Mouse (Mus musculus) neural tube, postnatal 0 days (tissue): ENCODE measurements around the gene Rbck1. TPM values are rescaled to one million over a fixed set of nuclear protein-coding genes. Genes with fewer than 3 reads are reported as not detected.

ENCODE experiments used
- polyA plus RNA-seq: library from polyadenylated mRNA; unstranded; fragments of >200 nt; fragmentation: Nextera tagmentation; extraction: Ambion mirVana; gene quantifications from 2 replicates; pipeline ENCODE4 v1.2.1, GENCODE M21; 2015

The Rbck1 gene
- 68.0 and 87.5 TPM in 2 replicates for polyA plus RNA-seq

GRCm38 (mm10) chr2:152332101-152332825 lies at the start of gene Rbck1:
Rbck1 (minus strand) TSS chr2:152332653.

GRCm38 (mm10) chr2:152376345-152376741 lies 43.9 kb upstream of the Rbck1 start, which contains the start of gene Nrsn2:
Nrsn2 (minus strand) TSS chr2:152376638.

GRCm38 (mm10) chr2:152343329-152344213 lies 11.1 kb upstream of the Rbck1 start, which contains the start of gene Trib3:
Trib3 (minus strand) TSS chr2:152344032.

GRCm38 (mm10) chr2:152293727-152294475 lies 38.6 kb downstream of the Rbck1 start, which contains the start of gene Tbc1d20:
Tbc1d20 (plus strand) TSS chr2:152293828.

Other genes starting within 250 kb of the Rbck1 start
- 34.3 and 34.4 TPM in 2 replicates for gene Srxn1, start 227.1 kb downstream of the Rbck1 start, polyA plus RNA-seq
- gene Tcf15, start 189.1 kb downstream of the Rbck1 start, polyA plus RNA-seq: 1.2 and 2.3 TPM in 2 replicates
- gene Csnk2a1, start 105.8 kb downstream of the Rbck1 start, polyA plus RNA-seq: 116 and 117 TPM in 2 replicates
- 22.9 and 26.7 TPM in 2 replicates for gene Tbc1d20, start 38.8 kb downstream of the Rbck1 start, polyA plus RNA-seq
- 2.4 and 2.8 TPM in 2 replicates for gene Trib3, start 11.4 kb upstream of the Rbck1 start, polyA plus RNA-seq
- 97.7 and 99.5 TPM in 2 replicates for gene Nrsn2, start 44.0 kb upstream of the Rbck1 start, polyA plus RNA-seq
- gene Sox12, start 65.4 kb upstream of the Rbck1 start, polyA plus RNA-seq: 9.8 and 10.3 TPM in 2 replicates
- gene Zcchc3, start 82.4 kb upstream of the Rbck1 start, polyA plus RNA-seq: 15.7 and 16.3 TPM in 2 replicates
- gene 6820408C15Rik, start 82.9 kb upstream of the Rbck1 start, polyA plus RNA-seq: 3.1 and 3.2 TPM in 2 replicates
- gene Defb23, start 132.0 kb upstream of the Rbck1 start, polyA plus RNA-seq: not detected in 2 replicates
- gene Defb20, start 144.4 kb upstream of the Rbck1 start, polyA plus RNA-seq: not detected in 2 replicates
- not detected in 2 replicates for gene Defb22, start 157.5 kb upstream of the Rbck1 start, polyA plus RNA-seq
- gene Defb26, start 179.0 kb upstream of the Rbck1 start, polyA plus RNA-seq: not detected in 2 replicates
- not detected in 2 replicates for gene Defb28, start 185.6 kb upstream of the Rbck1 start, polyA plus RNA-seq
- gene Defb29, start 207.4 kb upstream of the Rbck1 start, polyA plus RNA-seq: not detected in 2 replicates
- gene Gm17416, start 236.7 kb upstream of the Rbck1 start, polyA plus RNA-seq: not detected in 2 replicates
- gene Defb21, start 240.1 kb upstream of the Rbck1 start, polyA plus RNA-seq: not detected in 2 replicates
- not detected in 2 replicates for gene Defb19, start 247.7 kb upstream of the Rbck1 start, polyA plus RNA-seq